Mouse (Mus musculus) myocyte (in vitro differentiated cells): ENCODE measurements around the gene Snx30. TPM values are rescaled to one million over a fixed set of nuclear protein-coding genes. Genes with fewer than 3 reads are reported as not detected.

Experiments
- H3K27me3 ChIP-seq: one replicate; pipeline ENCODE4 v1.6.1; 2011; ENCODE audit not compliant: control insufficient read depth, insufficient read depth, insufficient read length
- H3K36me3 ChIP-seq: one replicate; pipeline ENCODE4 v1.6.1; 2011; ENCODE audit not compliant: control insufficient read depth, insufficient read depth
- H3K4me2 ChIP-seq: one replicate; pipeline ENCODE4 v1.6.1; 2011; ENCODE audit warnings: low read depth, control low read depth
- H3K4me3 ChIP-seq: one replicate; pipeline ENCODE4 v1.5.1; 2011; ENCODE audit warnings: mild to moderate bottlenecking, control low read depth, moderate library complexity
- H3K79me2 ChIP-seq: one replicate; pipeline ENCODE4 v1.6.1; 2011; ENCODE audit not compliant: control insufficient read depth, insufficient read depth
- H3ac ChIP-seq: one replicate; pipeline ENCODE4 v1.6.1; 2011; ENCODE audit not compliant: control insufficient read depth, insufficient read length
- CEBPB ChIP-seq: IDR thresholded peaks from 2 replicates; pipeline ENCODE4 v1.6.1; 2011; ENCODE audit warnings: mild to moderate bottlenecking, moderate library complexity; ENCODE audit not compliant: poor library complexity, insufficient read depth, severe bottlenecking
- E2F4 ChIP-seq: IDR thresholded peaks from one replicate; pipeline ENCODE4 v1.6.1; 2011; ENCODE audit warnings: mild to moderate bottlenecking, control low read depth, moderate library complexity; ENCODE audit not compliant: insufficient read depth
- MAX ChIP-seq: IDR thresholded peaks from one replicate; pipeline ENCODE4 v1.6.1; 2011; ENCODE audit warnings: low read depth, mild to moderate bottlenecking, control low read depth
- MYOD1 ChIP-seq, 3 experiments: IDR thresholded peaks; one replicate each; pipeline ENCODE4 v1.6.1; 2011; ENCODE audit warnings: control low read depth in 2 of 3, low read depth in 2 of 3, mild to moderate bottlenecking in 2 of 3, moderate library complexity in 1 of 3; ENCODE audit not compliant: insufficient read length in 2 of 3, control insufficient read depth in 1 of 3
- MYOG ChIP-seq, 3 experiments: IDR thresholded peaks; one replicate each; pipeline ENCODE4 v1.6.1; 2011; ENCODE audit warnings: control low read depth in 2 of 3, low read depth in 2 of 3, mild to moderate bottlenecking in 2 of 3; ENCODE audit not compliant: insufficient read length in 2 of 3, control insufficient read depth in 1 of 3, insufficient read depth in 1 of 3
- POLR2A ChIP-seq: IDR thresholded peaks from one replicate; pipeline ENCODE4 v1.6.1; 2011; ENCODE audit warnings: low read depth, mild to moderate bottlenecking, control low read depth, moderate library complexity; ENCODE audit not compliant: insufficient read length
- POLR2AphosphoS2 ChIP-seq: IDR thresholded peaks from one replicate; pipeline ENCODE4 v1.6.1; 2011; ENCODE audit warnings: low read depth, control low read depth; ENCODE audit not compliant: insufficient read length
- REST ChIP-seq: IDR thresholded peaks from one replicate; pipeline ENCODE4 v1.6.1; 2011; ENCODE audit warnings: mild to moderate bottlenecking, control low read depth, moderate library complexity; ENCODE audit not compliant: insufficient read depth, insufficient read length
- SRF ChIP-seq: IDR thresholded peaks from one replicate; pipeline ENCODE4 v1.6.1; 2011; ENCODE audit warnings: low read depth; ENCODE audit not compliant: control insufficient read depth, insufficient read length
- TCF12 ChIP-seq: IDR thresholded peaks from one replicate; pipeline ENCODE4 v1.6.1; 2011; ENCODE audit warnings: mild to moderate bottlenecking, control low read depth; ENCODE audit not compliant: poor library complexity, insufficient read depth, severe bottlenecking
- TCF3 ChIP-seq: IDR thresholded peaks from one replicate; pipeline ENCODE4 v1.6.1; 2011; ENCODE audit warnings: low read depth, control low read depth; ENCODE audit not compliant: insufficient read length
- USF1 ChIP-seq: IDR thresholded peaks from one replicate; pipeline ENCODE4 v1.6.1; 2011; ENCODE audit warnings: low read depth, mild to moderate bottlenecking, control low read depth, moderate library complexity
- polyA plus RNA-seq: library from polyadenylated mRNA; unstranded; fragments of >200 nt; fragmentation: generic; extraction: Trizol; gene quantifications from one replicate; pipeline ENCODE4 v1.2.1, GENCODE M21; 2012; ENCODE audit warnings: missing spikeins

Snx30 gene
- polyA plus RNA-seq, 1 experiment: 2.6 TPM

DNA sequence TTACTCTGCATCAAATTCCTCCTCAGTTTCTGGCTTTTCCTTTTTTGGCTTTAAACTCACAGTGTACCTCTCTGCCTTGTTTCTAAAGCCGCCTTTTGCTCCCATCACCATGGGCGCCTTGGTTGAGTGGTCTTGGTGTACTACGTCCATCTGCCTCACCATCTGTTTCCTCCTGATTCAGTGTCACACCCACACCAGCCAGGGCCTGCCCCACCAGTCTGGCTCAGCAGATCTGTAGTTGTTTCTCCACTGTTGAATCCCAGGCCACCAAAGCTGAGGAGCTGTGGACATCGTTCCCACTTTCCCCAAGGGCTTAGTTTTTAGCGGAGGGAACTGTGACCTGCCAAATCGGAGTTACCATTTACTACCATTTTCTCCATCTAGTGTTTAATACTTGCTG lies 20.0 kb downstream of the Snx30 start:
- Histone ChIP-seq H3K79me2 (no peaks in the 10 kb centered on the region), H3K27me3 (no peaks in the 10 kb centered on the region), H3K36me3 (no peaks in the 10 kb centered on the region), H3K4me2 (no peak overlapping the region), H3K4me3 (no peak overlapping the region), H3ac (no peak overlapping the region)
- no peak for TF ChIP-seq USF1
- no peak for TF ChIP-seq REST
- TF ChIP-seq POLR2AphosphoS2: no peak
- no peak for TF ChIP-seq E2F4
- TF ChIP-seq CEBPB: no peak
- TF ChIP-seq MAX: no peak
- no peak for TF ChIP-seq SRF
- no peak for TF ChIP-seq POLR2A

DNA sequence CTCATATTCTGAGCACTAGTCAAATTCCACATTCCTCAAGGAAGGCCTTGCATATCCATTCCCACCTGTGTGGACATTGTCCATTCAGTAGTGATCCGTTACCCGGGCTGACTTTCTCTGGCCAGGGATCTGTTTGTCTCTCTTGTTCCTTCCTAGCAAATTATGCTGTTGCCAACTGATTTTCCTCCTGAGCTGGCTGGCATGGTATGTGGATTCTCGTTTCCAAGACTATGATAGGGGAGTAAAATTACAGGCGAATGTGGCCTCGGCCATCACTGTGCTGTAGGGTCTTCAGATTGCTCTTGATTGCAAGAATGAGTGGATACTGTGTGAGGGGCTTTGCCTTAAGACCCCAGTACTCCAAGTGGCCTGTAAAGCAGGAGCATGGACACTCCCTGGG lies 20.7 kb downstream of the Snx30 start:
- no peaks in the 10 kb centered on the region for H3K36me3 ChIP-seq
- no peaks in the 10 kb centered on the region for H3K27me3 ChIP-seq
- no peak for TF ChIP-seq MYOD1 (IDR thresholded peaks at IDR 0.05; ENCODE audit: control insufficient read depth in 1 of 3, insufficient read length in 2 of 3, low read depth in 2 of 3)
- TF ChIP-seq TCF12: no peak
- TF ChIP-seq REST: no peak
- TF ChIP-seq TCF3: no peak
- no peak for TF ChIP-seq MYOG (IDR thresholded peaks at IDR 0.05; ENCODE audit: control insufficient read depth in 1 of 3, insufficient read depth in 1 of 3, insufficient read length in 2 of 3, low read depth in 2 of 3)
- TF ChIP-seq MAX: no peak
- TF ChIP-seq USF1: no peak
- no peak for TF ChIP-seq POLR2A
- TF ChIP-seq E2F4: no peak
- no peak for TF ChIP-seq POLR2AphosphoS2
- no peak for TF ChIP-seq SRF
- H3ac ChIP-seq: no peak overlapping the region
- H3K79me2 ChIP-seq: no peaks in the 10 kb centered on the region
- H3K4me2 ChIP-seq: no peak overlapping the region
- H3K4me3 ChIP-seq: no peak overlapping the region

DNA sequence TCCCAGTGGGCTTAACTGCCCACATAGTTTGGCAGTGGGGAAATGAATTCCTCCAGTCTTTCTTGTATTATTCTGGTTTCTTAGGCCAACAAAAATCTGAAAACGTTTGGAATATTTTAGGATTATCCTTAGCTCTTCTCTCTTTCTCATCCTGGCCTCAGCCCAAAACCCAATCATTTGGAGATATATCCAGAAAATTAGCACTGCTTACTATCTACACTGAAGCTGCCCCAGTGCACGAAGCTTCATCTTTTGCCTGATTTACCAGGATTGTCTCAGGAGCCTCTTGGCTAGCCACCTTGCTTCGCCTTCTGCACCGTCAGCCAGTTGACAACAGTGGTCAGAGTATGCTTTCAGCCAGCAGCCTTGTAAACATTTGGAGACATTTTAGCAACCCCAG lies 23.4 kb downstream of the Snx30 start:
- Histone ChIP-seq H3K36me3 (no peaks in the 10 kb centered on the region), H3K27me3 (no peaks in the 10 kb centered on the region), H3ac (no peak overlapping the region), H3K79me2 (no peaks in the 10 kb centered on the region), H3K4me2 (no peak overlapping the region), H3K4me3 (no peak overlapping the region)
- TF ChIP-seq TCF3: no peak
- TF ChIP-seq E2F4: no peak
- TF ChIP-seq REST: no peak
- no peak for TF ChIP-seq POLR2A
- TF ChIP-seq TCF12: no peak
- TF ChIP-seq POLR2AphosphoS2: no peak
- TF ChIP-seq SRF: no peak
- no peak for TF ChIP-seq CEBPB
- TF ChIP-seq MYOD1 (IDR thresholded peaks at IDR 0.05; ENCODE audit: control insufficient read depth in 1 of 3, insufficient read length in 2 of 3, low read depth in 2 of 3): no peak
- TF ChIP-seq USF1: no peak
- TF ChIP-seq MYOG (IDR thresholded peaks at IDR 0.05; ENCODE audit: control insufficient read depth in 1 of 3, insufficient read depth in 1 of 3, insufficient read length in 2 of 3, low read depth in 2 of 3): no peak
- TF ChIP-seq MAX: no peak

DNA sequence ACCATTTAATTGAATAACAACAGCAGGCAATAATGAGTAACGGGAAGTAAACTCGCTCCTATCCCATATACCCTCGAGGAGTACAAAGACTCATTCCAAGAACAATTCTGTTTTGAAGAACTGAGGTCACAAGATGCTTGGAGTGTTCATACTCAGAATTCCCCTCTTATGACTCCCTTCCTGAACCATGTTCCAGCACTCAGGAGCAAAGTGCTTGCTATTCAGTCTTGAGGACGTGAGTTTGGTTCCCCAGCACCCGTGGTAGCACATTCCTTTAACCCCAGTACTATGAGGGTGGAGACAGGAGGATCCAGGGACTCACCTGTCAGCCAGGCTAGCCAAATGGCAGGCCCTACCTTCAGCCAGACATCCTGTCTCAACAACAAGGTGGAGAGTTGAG lies 25.4 kb downstream of the Snx30 start:
- H3ac ChIP-seq: no peak overlapping the region
- H3K4me3 ChIP-seq: no peak overlapping the region
- no peak for TF ChIP-seq USF1
- no peak for TF ChIP-seq E2F4
- TF ChIP-seq MAX: no peak
- no peak for TF ChIP-seq POLR2AphosphoS2
- TF ChIP-seq POLR2A: no peak
- no peak for TF ChIP-seq SRF
- no peak for TF ChIP-seq MYOG (IDR thresholded peaks at IDR 0.05; ENCODE audit: control insufficient read depth in 1 of 3, insufficient read depth in 1 of 3, insufficient read length in 2 of 3, low read depth in 2 of 3)
- TF ChIP-seq TCF12: no peak
- TF ChIP-seq REST: no peak
- no peak for TF ChIP-seq MYOD1 (IDR thresholded peaks at IDR 0.05; ENCODE audit: control insufficient read depth in 1 of 3, insufficient read length in 2 of 3, low read depth in 2 of 3)
- no peaks in the 10 kb centered on the region for H3K27me3 ChIP-seq
- no peaks in the 10 kb centered on the region for H3K36me3 ChIP-seq
- H3K4me2 ChIP-seq: no peak overlapping the region
- no peaks in the 10 kb centered on the region for H3K79me2 ChIP-seq

DNA sequence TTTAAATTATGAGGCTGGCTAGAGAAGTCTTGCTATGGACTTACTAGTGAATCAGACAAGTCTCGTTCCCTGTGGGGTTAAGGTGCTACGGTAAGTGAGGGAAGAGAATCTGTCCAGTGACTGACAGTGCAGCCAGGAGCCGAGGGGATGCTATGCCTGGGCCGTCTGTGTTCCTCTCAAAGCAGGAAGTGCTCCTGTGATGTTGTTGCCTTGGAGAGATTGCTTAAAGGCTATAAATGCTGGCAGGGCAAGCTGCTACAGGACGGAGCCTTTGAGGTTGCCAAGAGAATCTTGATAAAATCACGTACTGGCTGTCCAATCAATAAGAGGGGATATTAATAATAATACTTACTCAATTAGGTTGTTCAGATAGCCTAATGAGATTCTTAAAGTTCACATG lies 27.2 kb downstream of the Snx30 start:
- Histone ChIP-seq H3K36me3 (no peaks in the 10 kb centered on the region), H3K4me3 (no peak overlapping the region), H3K79me2 (no peaks in the 10 kb centered on the region), H3K27me3 (no peaks in the 10 kb centered on the region), H3ac (no peak overlapping the region), H3K4me2 (no peak overlapping the region)
- TF ChIP-seq POLR2AphosphoS2 (no peak), REST (no peak), POLR2A (no peak)
